Mouse (Mus musculus) heart, embryonic 12.5 days (tissue): ENCODE results near the gene Celf2. TPM values are rescaled to one million over a fixed set of nuclear protein-coding genes. Genes with fewer than 3 reads are reported as not detected.

Experiments used
- ATAC-seq: fragments of 200-750 bp; cut with Nextera tagmentation; 2 replicates; pipeline ENCODE4 v1.8.0; 2017; ENCODE audit warnings: moderate TSS enrichment, moderate library complexity; ENCODE audit not compliant: insufficient number of reproducible peaks, low FRiP score
- H3K27ac ChIP-seq: fragments of 300-500 bp; sonication (generic); 2 replicates; pipeline ENCODE4 v1.5.1; 2016; ENCODE audit warnings: mild to moderate bottlenecking, moderate library complexity; ENCODE audit not compliant: poor library complexity, severe bottlenecking
- H3K27me3 ChIP-seq: fragments of 300-500 bp; sonication (generic); replicated peaks from 2 replicates; pipeline ENCODE4 v1.6.1; 2016; ENCODE audit warnings: mild to moderate bottlenecking, moderate library complexity
- H3K36me3 ChIP-seq: fragments of 300-500 bp; sonication (generic); 2 replicates; pipeline ENCODE4 v1.6.1; 2016; ENCODE audit warnings: mild to moderate bottlenecking, moderate library complexity
- H3K4me1 ChIP-seq: fragments of 300-500 bp; sonication (generic); replicated peaks from 2 replicates; pipeline ENCODE4 v1.6.1; 2016; ENCODE audit warnings: mild to moderate bottlenecking
- H3K4me2 ChIP-seq: fragments of 300-500 bp; sonication (generic); 2 replicates; pipeline ENCODE4 v1.6.1; 2016; ENCODE audit warnings: mild to moderate bottlenecking, moderate library complexity
- H3K4me3 ChIP-seq: fragments of 300-500 bp; sonication (generic); 2 replicates; pipeline ENCODE4 v1.5.1; 2016; ENCODE audit warnings: mild to moderate bottlenecking
- H3K9ac ChIP-seq: fragments of 300-500 bp; sonication (generic); 2 replicates; pipeline ENCODE4 v1.6.1; 2016; ENCODE audit warnings: mild to moderate bottlenecking, moderate library complexity
- H3K9me3 ChIP-seq: fragments of 300-500 bp; sonication (generic); replicated peaks from 2 replicates; pipeline ENCODE4 v1.6.1; 2016; ENCODE audit warnings: mild to moderate bottlenecking, moderate library complexity
- WGBS: fragments of 180-500 bp; shearing (Covaris S2); methylation state at CpG from one replicate; pipeline ENCODE4 v1.1.7; 2016; 5-methylcytosine and 5-hydroxymethylcytosine counted together
- polyA plus RNA-seq: library from polyadenylated mRNA; unstranded; fragments of >200 nt; fragmentation: Nextera tagmentation; extraction: Ambion mirVana; gene quantifications from 2 replicates; pipeline ENCODE4 v1.2.1, GENCODE M21; 2016

The Celf2 gene
- polyA plus RNA-seq, 1 experiment from 2014 or later: 65.8 TPM

DNA sequence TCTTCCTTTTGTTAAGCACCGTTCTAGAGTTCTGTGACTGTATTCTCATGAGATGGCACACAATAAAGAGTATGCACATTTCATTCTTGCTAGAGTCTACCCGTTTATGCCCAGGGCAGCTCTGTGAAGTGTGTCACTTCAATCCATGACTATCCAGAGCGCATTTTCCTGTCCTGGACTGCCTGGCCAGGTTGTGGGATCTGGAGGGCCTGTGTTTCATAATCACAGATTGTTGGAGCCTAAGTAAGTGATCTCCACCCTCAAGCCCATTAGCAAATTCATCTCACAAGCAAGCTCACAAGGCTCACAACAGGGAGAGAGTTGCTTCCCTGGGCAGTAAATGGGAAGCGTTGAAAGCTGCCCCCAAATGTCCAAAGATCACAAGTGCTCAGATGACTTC, 395.6 kb downstream of the Celf2 start:
- no peaks in the 10 kb centered on the region for H3K9me3 ChIP-seq
- H3K27ac ChIP-seq: no peak overlapping the region
- WGBS: 77% methylated on average over 4 of the region's 4 CpGs
- H3K4me3 ChIP-seq: no peak overlapping the region
- no peak overlapping the region for H3K9ac ChIP-seq
- H3K27me3 ChIP-seq: no peaks in the 10 kb centered on the region
- H3K4me1 ChIP-seq: no peaks in the 10 kb centered on the region
- ATAC-seq: no peak
- H3K4me2 ChIP-seq: no peak overlapping the region
- no peaks in the 10 kb centered on the region for H3K36me3 ChIP-seq

DNA sequence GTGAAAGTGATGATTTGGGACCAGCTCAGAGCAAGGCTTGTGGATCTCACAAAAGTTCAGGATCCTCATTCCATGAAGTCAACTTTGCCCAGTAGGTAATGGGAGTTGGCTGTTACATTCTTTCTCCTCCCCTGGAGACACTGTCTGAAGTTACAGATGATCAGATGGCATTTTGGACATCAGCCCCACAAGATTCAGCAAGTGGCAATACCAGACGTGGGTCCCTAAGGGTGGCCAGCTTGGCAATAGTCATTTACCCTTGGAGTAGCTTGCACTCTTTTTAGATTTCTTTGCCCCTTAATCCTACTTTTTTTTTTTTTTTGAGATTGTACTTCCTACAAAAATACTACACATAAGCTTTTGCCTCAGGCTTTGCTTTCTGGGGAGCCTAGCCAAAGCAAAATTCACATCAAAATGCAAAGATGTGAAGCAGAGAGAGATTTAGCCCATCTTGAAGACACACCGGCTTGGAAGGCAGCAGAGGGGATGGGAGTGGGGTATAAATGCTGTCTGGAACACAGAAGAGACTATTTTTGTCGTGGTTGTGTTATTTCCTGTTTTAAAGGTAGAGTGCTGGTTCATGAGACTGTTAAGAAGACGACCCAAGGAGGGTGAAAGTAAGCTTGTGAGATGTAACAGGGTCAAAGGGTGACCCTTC, 397.1 kb downstream of the Celf2 start:
- 67% methylated on average over 4 of the region's 4 CpGs for WGBS
- Histone ChIP-seq H3K36me3 (no peaks in the 10 kb centered on the region), H3K4me2 (no peak overlapping the region), H3K4me3 (no peak overlapping the region), H3K27ac (no peak overlapping the region), H3K9me3 (no peaks in the 10 kb centered on the region), H3K9ac (no peak overlapping the region), H3K4me1 (no peaks in the 10 kb centered on the region), H3K27me3 (no peaks in the 10 kb centered on the region)
- ATAC-seq: no peak

DNA sequence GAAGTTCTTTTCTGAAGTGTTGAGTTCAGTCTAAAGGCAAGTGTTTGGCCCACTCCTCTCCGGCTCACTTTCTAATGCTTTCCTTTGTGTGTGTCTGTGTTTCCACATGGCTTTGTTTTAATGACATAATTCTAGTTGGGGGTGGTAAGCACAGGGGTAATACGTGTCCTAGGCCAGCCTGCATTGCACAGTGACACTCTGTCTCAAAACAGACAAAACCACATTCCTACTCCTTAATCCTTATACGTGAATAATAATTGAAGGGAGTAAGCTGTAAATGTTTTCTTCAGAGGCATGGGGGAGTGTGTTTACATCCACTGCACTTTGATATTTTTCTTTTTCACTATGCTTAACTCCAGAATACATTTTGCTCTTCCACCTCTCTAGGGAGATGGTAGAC, 415.9 kb downstream of the Celf2 start:
- H3K4me1 ChIP-seq: peaks cover 23% of the 10 kb centered on the region
- no peaks in the 10 kb centered on the region for H3K27me3 ChIP-seq
- no peak overlapping the region for H3K27ac ChIP-seq
- no peak overlapping the region for H3K4me2 ChIP-seq
- 68% methylated on average over 3 of the region's 3 CpGs for WGBS
- H3K9ac ChIP-seq: no peak overlapping the region
- ATAC-seq: no peak
- H3K4me3 ChIP-seq: no peak overlapping the region
- peaks cover 4% of the 10 kb centered on the region; the same call in 1 of the 2 replicates for H3K9me3 ChIP-seq
- H3K36me3 ChIP-seq: no peaks in the 10 kb centered on the region

DNA sequence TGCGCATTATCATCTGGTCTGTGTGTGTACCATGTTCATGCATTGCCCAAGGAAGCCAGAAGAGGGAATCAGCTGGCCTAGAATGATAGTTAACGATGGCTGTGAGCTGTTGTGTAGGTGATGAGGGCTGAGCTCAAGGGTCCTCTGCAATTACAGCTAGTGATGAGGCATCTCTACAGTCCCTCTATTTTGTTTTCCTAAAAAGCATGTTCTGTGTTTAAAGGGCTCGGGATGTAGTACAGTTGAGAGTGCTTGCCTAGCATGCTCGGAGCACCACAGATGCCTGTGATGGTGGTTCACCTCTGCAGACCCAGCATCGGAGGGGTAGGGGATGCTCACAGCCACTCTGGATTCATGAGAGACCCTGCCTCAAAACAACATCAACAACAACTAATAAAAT, 416.7 kb downstream of the Celf2 start:
- Histone ChIP-seq H3K4me1 (peaks cover 24% of the 10 kb centered on the region), H3K36me3 (no peaks in the 10 kb centered on the region), H3K9ac (no peak overlapping the region), H3K27me3 (no peaks in the 10 kb centered on the region), H3K4me2 (no peak overlapping the region), H3K4me3 (no peak overlapping the region), H3K27ac (no peak overlapping the region), H3K9me3 (peaks cover 4% of the 10 kb centered on the region; the same call in 1 of the 2 replicates)
- ATAC-seq: no peak
- WGBS: 86% methylated on average over 5 of the region's 5 CpGs

- Histone ChIP-seq H3K9me3 (peaks cover 4% of the 10 kb centered on the region; the same call in 1 of the 2 replicates), H3K9ac (no peak overlapping the region), H3K27ac (no peak overlapping the region), H3K27me3 (no peaks in the 10 kb centered on the region), H3K4me1 (peaks cover 35% of the 10 kb centered on the region), H3K4me3 (no peak overlapping the region), H3K36me3 (no peaks in the 10 kb centered on the region), H3K4me2 (no peak overlapping the region)
- WGBS: 55% methylated on average over 1 of the region's 1 CpGs
- no peak for ATAC-seq
Measured at GRCm38 (mm10) chr2:7090496-7090895, 418.9 kb downstream of the Celf2 start.

- 20% methylated on average over 7 of the region's 7 CpGs for WGBS
- H3K9ac ChIP-seq: no peak overlapping the region
Measured at GRCm38 (mm10) chr2:7089069-7089834, 420.1 kb downstream of the Celf2 start.

DNA sequence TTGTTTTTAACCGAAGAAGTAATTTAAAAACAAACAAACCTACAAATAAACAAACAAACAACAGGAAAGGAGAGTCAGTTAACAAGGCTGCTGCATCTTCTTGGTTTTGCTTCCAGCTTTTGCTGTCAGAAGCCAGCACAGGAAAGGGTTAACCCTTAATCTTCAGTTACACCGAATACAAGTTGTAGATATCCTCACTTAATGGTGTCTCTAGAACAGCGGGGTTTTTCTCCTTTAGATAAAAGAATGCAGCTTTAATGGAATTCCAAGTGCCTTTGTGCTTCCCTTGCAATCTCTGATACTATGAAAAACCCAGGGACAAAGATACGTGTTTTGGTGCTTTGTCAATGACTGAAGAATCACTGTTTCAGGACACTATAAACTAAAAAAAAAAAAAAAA, 420.8 kb downstream of the Celf2 start:
- Histone ChIP-seq H3K27ac (peak overlapping the region; percentile 88), H3K9ac (no peak overlapping the region), H3K4me1 (peaks cover 28% of the 10 kb centered on the region), H3K36me3 (no peaks in the 10 kb centered on the region), H3K4me2 (no peak overlapping the region), H3K4me3 (no peak overlapping the region), H3K9me3 (peaks cover 4% of the 10 kb centered on the region; the same call in 1 of the 2 replicates), H3K27me3 (no peaks in the 10 kb centered on the region)
- 14% methylated on average over 4 of the region's 4 CpGs for WGBS
- ATAC-seq: no peak

More at GRCm38 (mm10) chr2:7089069-7089834, 420.1 kb downstream of the Celf2 start:
- no peaks in the 10 kb centered on the region for H3K27me3 ChIP-seq
- H3K4me2 ChIP-seq: no peak overlapping the region
- H3K27ac ChIP-seq: peak overlapping the region; percentile 88
- peak; percentile 83 for ATAC-seq
- no peaks in the 10 kb centered on the region for H3K36me3 ChIP-seq
- H3K9me3 ChIP-seq: peaks cover 4% of the 10 kb centered on the region; the same call in 1 of the 2 replicates
- H3K4me1 ChIP-seq: peaks cover 29% of the 10 kb centered on the region
- H3K4me3 ChIP-seq: no peak overlapping the region

GRCm38 (mm10) chr2:7087480-7087879, 421.9 kb downstream of the Celf2 start:
- H3K4me1 ChIP-seq: peaks cover 38% of the 10 kb centered on the region
- WGBS: 45% methylated on average over 14 of the region's 14 CpGs
- ATAC-seq: no peak
- no peak overlapping the region for H3K4me2 ChIP-seq
- H3K9me3 ChIP-seq: peaks cover under 1% of the 10 kb centered on the region; the same call in 1 of the 2 replicates
- H3K27ac ChIP-seq: peak overlapping the region; percentile 12; the same call in 1 of the 2 replicates
- H3K9ac ChIP-seq: no peak overlapping the region
- H3K36me3 ChIP-seq: no peaks in the 10 kb centered on the region
- H3K27me3 ChIP-seq: no peaks in the 10 kb centered on the region
- no peak overlapping the region for H3K4me3 ChIP-seq

- no peak for ATAC-seq
- Histone ChIP-seq H3K27me3 (no peaks in the 10 kb centered on the region), H3K36me3 (no peaks in the 10 kb centered on the region), H3K4me2 (no peak overlapping the region), H3K4me3 (no peak overlapping the region), H3K4me1 (peaks cover 46% of the 10 kb centered on the region), H3K9me3 (no peaks in the 10 kb centered on the region), H3K27ac (0 out of 2 replicates have a peak overlapping the region, but pooled peaks have one; percentile 21), H3K9ac (no peak overlapping the region)
- WGBS: 72% methylated on average over 4 of the region's 4 CpGs
Measured at GRCm38 (mm10) chr2:7083489-7084090, 425.8 kb downstream of the Celf2 start.

- Histone ChIP-seq H3K9ac (peak overlapping the region; percentile 42), H3K27ac (peak overlapping the region; percentile 98), H3K4me3 (no peak overlapping the region), H3K36me3 (peaks cover 5% of the 10 kb centered on the region), H3K9me3 (no peaks in the 10 kb centered on the region; the same call in 1 of the 2 replicates), H3K27me3 (no peaks in the 10 kb centered on the region), H3K4me1 (peaks cover 42% of the 10 kb centered on the region), H3K4me2 (peak overlapping the region; percentile 78)
- ATAC-seq: no peak
- WGBS: 47% methylated on average over 9 of the region's 9 CpGs
Measured at GRCm38 (mm10) chr2:7082376-7083025, 426.9 kb downstream of the Celf2 start.
